Comparison of ENCODE assay signal across 8 mouse cellular contexts in genomic region chr3:103020943-103021638, GRCm38 (mm10). TPM values are rescaled to one million over a fixed set of nuclear protein-coding genes. Genes with fewer than 3 reads are reported as not detected.
A peak's percentile ranks its signal among the peaks of the same experiment; 100 is the strongest.
DNase-seq lines count a peak whose midpoint lies in the region; ATAC-seq lines count a peak whose summit lies in the region.

No protein-coding gene starts in this region.

- H3K4me1 ChIP-seq in embryonic facial prominence, embryonic 13.5 days = peaks cover 11% of the 10 kb centered on the region
- H3K4me1 ChIP-seq in limb, embryonic 11.5 days (ENCODE audit: control insufficient read depth, insufficient read depth, low read length) = no peaks in the 10 kb centered on the region
- H3K4me1 ChIP-seq in midbrain, embryonic 13.5 days (replicated peaks) = peaks cover 24% of the 10 kb centered on the region

- under 1% methylated on average over 35 of the region's 37 CpGs for WGBS in embryonic facial prominence, embryonic 13.5 days
- under 1% methylated on average over 36 of the region's 37 CpGs for WGBS in limb, embryonic 11.5 days
- WGBS in midbrain, embryonic 13.5 days = under 1% methylated on average over 35 of the region's 37 CpGs

- peak; percentile 94 for ATAC-seq in embryonic facial prominence, embryonic 13.5 days (ENCODE audit: insufficient number of reproducible peaks, insufficient read depth, low FRiP score, low TSS enrichment, low read depth)
- ATAC-seq in limb, embryonic 11.5 days (ENCODE audit: insufficient number of reproducible peaks, low FRiP score, low TSS enrichment, low read depth) = peak; percentile 94
- ATAC-seq in midbrain, embryonic 13.5 days = peak; percentile 96

- H3K9ac ChIP-seq in embryonic facial prominence, embryonic 13.5 days = peak overlapping the region; percentile 97
- H3K9ac ChIP-seq in limb, embryonic 11.5 days (ENCODE audit: low read length) = peak overlapping the region; percentile 99
- H3K9ac ChIP-seq in midbrain, embryonic 13.5 days (replicated peaks) = peak overlapping the region; percentile 95

- H3K4me3 ChIP-seq in embryonic facial prominence, embryonic 13.5 days = peak overlapping the region; percentile 87
- peak overlapping the region; percentile 92 for H3K4me3 ChIP-seq in limb, embryonic 11.5 days (ENCODE audit: low read depth, low read length)
- H3K4me3 ChIP-seq in midbrain, embryonic 13.5 days (replicated peaks) = peak overlapping the region; percentile 86

- no peaks in the 10 kb centered on the region; the same call in 1 of the 2 replicates for H3K36me3 ChIP-seq in embryonic facial prominence, embryonic 13.5 days
- H3K36me3 ChIP-seq in limb, embryonic 11.5 days (ENCODE audit: control insufficient read depth, insufficient read depth, low read length) = no peaks in the 10 kb centered on the region
- no peaks in the 10 kb centered on the region for H3K36me3 ChIP-seq in midbrain, embryonic 13.5 days

- H3K9me3 ChIP-seq in embryonic facial prominence, embryonic 13.5 days = no peaks in the 10 kb centered on the region
- no peaks in the 10 kb centered on the region for H3K9me3 ChIP-seq in limb, embryonic 11.5 days (ENCODE audit: control insufficient read depth, low read length)
- H3K9me3 ChIP-seq in midbrain, embryonic 13.5 days = no peaks in the 10 kb centered on the region

- peak; percentile 94 for DNase-seq in 416B (ENCODE audit: low read depth)
- peak; percentile 74 to 79 for DNase-seq in adrenal gland, postnatal 4 days (ENCODE audit: low spot score in 2 of 2)
- peak; percentile 92 to 94 for DNase-seq in heart, adult 18-20 months
- DNase-seq in kidney, adult 18-20 months = peak; percentile 90
- peak; percentile 95 for DNase-seq in limb, embryonic 11.5 days (ENCODE audit: low spot score)
- peak; percentile 84 for DNase-seq in spleen, adult 12 weeks (ENCODE audit: low spot score)

- H3K4me2 ChIP-seq in embryonic facial prominence, embryonic 13.5 days = peak overlapping the region; percentile 66
- peak overlapping the region; percentile 73 for H3K4me2 ChIP-seq in limb, embryonic 11.5 days (ENCODE audit: low read depth, severe bottlenecking)
- peak overlapping the region; percentile 67 for H3K4me2 ChIP-seq in midbrain, embryonic 13.5 days (replicated peaks)

- no peaks in the 10 kb centered on the region for H3K27me3 ChIP-seq in embryonic facial prominence, embryonic 13.5 days
- H3K27me3 ChIP-seq in limb, embryonic 11.5 days (ENCODE audit: control insufficient read depth, insufficient read depth, low read length) = no peaks in the 10 kb centered on the region
- no peaks in the 10 kb centered on the region for H3K27me3 ChIP-seq in midbrain, embryonic 13.5 days

- H3K27ac ChIP-seq in embryonic facial prominence, embryonic 13.5 days = peak overlapping the region; percentile 98
- H3K27ac ChIP-seq in limb, embryonic 11.5 days (replicated peaks; ENCODE audit: low read depth, low read length) = peak overlapping the region; percentile 93
- peak overlapping the region; percentile 96 for H3K27ac ChIP-seq in midbrain, embryonic 13.5 days

RNA-seq across cellular contexts. Expression of gene Csde1, which starts 0.9 kb away (rescaled TPM):
- total RNA-seq in adrenal gland, postnatal 4 days (2021) = 100 to 1,000 TPM; 337 to 354 TPM
- polyA plus RNA-seq in embryonic facial prominence, embryonic 13.5 days (2015; fragmentation: Nextera tagmentation; extraction: Ambion mirVana) = 396 and 425 TPM in 2 replicates
- 100 to 1,000 TPM; 557 to 574 TPM for total RNA-seq in heart, adult 18-20 months (2021)
- polyA plus RNA-seq in limb, embryonic 11.5 days (2014; fragmentation: Nextera tagmentation; extraction: Ambion mirVana) = 473 and 488 TPM in 2 replicates
- 476 and 510 TPM in 2 replicates for polyA plus RNA-seq in midbrain, embryonic 13.5 days (2015; fragmentation: Nextera tagmentation; extraction: Ambion mirVana)

RNA-seq across cellular contexts. Expression of gene Sike1, which starts 25.6 kb away (rescaled TPM):
- total RNA-seq in adrenal gland, postnatal 4 days (2021) = 100 to 1,000 TPM in 1 of 2 experiments, 10 to 100 TPM in 1; 96.7 to 105 TPM
- polyA plus RNA-seq in embryonic facial prominence, embryonic 13.5 days (2015; fragmentation: Nextera tagmentation; extraction: Ambion mirVana) = 56.6 and 60.0 TPM in 2 replicates
- 10 to 100 TPM; 63.3 to 63.8 TPM for total RNA-seq in heart, adult 18-20 months (2021)
- 57.8 and 64.6 TPM in 2 replicates for polyA plus RNA-seq in limb, embryonic 11.5 days (2014; fragmentation: Nextera tagmentation; extraction: Ambion mirVana)
- polyA plus RNA-seq in midbrain, embryonic 13.5 days (2015; fragmentation: Nextera tagmentation; extraction: Ambion mirVana) = 63.5 and 64.8 TPM in 2 replicates

RNA-seq across cellular contexts. Expression of gene Nras, which starts 37.0 kb away (rescaled TPM):
- 100 to 1,000 TPM; 105 to 109 TPM for total RNA-seq in adrenal gland, postnatal 4 days (2021)
- 100 and 102 TPM in 2 replicates for polyA plus RNA-seq in embryonic facial prominence, embryonic 13.5 days (2015; fragmentation: Nextera tagmentation; extraction: Ambion mirVana)
- total RNA-seq in heart, adult 18-20 months (2021) = 10 to 100 TPM; 44.3 to 46.7 TPM
- 105 and 115 TPM in 2 replicates for polyA plus RNA-seq in limb, embryonic 11.5 days (2014; fragmentation: Nextera tagmentation; extraction: Ambion mirVana)
- polyA plus RNA-seq in midbrain, embryonic 13.5 days (2015; fragmentation: Nextera tagmentation; extraction: Ambion mirVana) = 119 and 124 TPM in 2 replicates

RNA-seq across cellular contexts. Expression of gene Ampd1, which starts 52.7 kb away (rescaled TPM):
- 1 to 10 TPM; 3.4 to 7.6 TPM for total RNA-seq in adrenal gland, postnatal 4 days (2021)
- 0.17 and 0.28 TPM in 2 replicates for polyA plus RNA-seq in embryonic facial prominence, embryonic 13.5 days (2015; fragmentation: Nextera tagmentation; extraction: Ambion mirVana)
- total RNA-seq in heart, adult 18-20 months (2021) = not detected
- polyA plus RNA-seq in limb, embryonic 11.5 days (2014; fragmentation: Nextera tagmentation; extraction: Ambion mirVana) = not detected in 2 replicates
- not detected in 2 replicates for polyA plus RNA-seq in midbrain, embryonic 13.5 days (2015; fragmentation: Nextera tagmentation; extraction: Ambion mirVana)

RNA-seq across cellular contexts. Expression of gene Nr1h5, which starts 57.2 kb away (rescaled TPM):
- total RNA-seq in adrenal gland, postnatal 4 days (2021) = under 1 TPM in 1 of 2 experiments, not detected in 1; 0.48 TPM
- polyA plus RNA-seq in embryonic facial prominence, embryonic 13.5 days (2015; fragmentation: Nextera tagmentation; extraction: Ambion mirVana) = not detected in 2 replicates
- not detected for total RNA-seq in heart, adult 18-20 months (2021)
- polyA plus RNA-seq in limb, embryonic 11.5 days (2014; fragmentation: Nextera tagmentation; extraction: Ambion mirVana) = not detected in 2 replicates
- polyA plus RNA-seq in midbrain, embryonic 13.5 days (2015; fragmentation: Nextera tagmentation; extraction: Ambion mirVana) = 0.22 TPM in 1 of 2 replicates, not detected in the other

Comparison
In these comparisons a context has a peak if more than half of its experiments do, and no peak if none do; other contexts are left out.
1. Peak in every context shown above with its lines: DNase-seq, ATAC-seq, H3K4me3 ChIP-seq and H3K27ac ChIP-seq.